Mouse (Mus musculus): ENCODE measurements at regions not wholly inside any gene's neighbourhood (a gene's known extent, or its start where the extent isn't known, plus 50 kb on each side); places are given as distances from the start of the nearest gene placed in this dataset.
"Not testable (repeated sequence)": the region's sequence is repeated elsewhere in the genome, so short reads cannot be mapped to it uniquely, and the experiment has no call there.

DNA sequence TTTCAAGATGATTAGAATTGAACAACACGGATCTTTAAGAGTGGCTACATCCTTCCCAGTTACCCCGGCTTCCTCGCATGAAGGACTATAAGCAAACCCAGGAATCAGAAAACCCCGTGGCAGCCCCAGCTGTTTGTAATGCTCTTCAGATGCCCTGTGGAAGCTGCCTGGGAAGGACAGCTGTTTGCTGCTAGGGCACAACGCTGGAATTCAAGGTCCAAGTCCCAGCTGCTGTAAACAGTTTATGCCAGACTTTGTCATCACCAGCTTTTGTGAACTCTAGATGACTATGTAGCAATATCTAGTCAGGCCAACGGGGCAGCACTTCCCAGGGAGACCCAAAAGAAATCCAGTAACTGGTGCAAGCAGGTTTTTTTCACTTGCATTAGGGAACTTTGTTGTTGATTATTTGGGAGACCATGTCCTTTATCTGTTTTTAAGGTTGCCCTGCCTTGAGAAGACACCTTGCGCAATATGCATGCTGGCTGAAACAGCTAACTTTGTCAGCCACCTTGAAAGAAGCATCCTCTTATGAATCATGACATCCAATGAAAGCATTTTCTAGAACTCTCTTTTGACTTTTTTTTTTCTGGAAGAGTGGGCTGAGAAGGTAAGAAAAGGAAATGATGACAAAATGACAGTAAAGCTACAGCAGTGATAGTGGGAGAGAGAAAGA is 481.5 kb upstream of the Dab2 start:
- TF ChIP-seq FLI1 (IDR thresholded peaks at IDR 0.05; ENCODE audit: low read length) (no peak), GATA1 (IDR thresholded peaks at IDR 0.05; ENCODE audit: borderline replicate concordance, low read length) (no peak)
- no peak overlapping the region for H3K4me3 ChIP-seq (replicated peaks)
- no peaks in the 10 kb centered on the region for H3K36me3 ChIP-seq (replicated peaks; ENCODE audit: low read length)
- H3K9me3 ChIP-seq = no peaks in the 10 kb centered on the region
- no peaks in the 10 kb centered on the region for H3K4me1 ChIP-seq
- H3K27me3 ChIP-seq (replicated peaks) = no peaks in the 10 kb centered on the region

DNA sequence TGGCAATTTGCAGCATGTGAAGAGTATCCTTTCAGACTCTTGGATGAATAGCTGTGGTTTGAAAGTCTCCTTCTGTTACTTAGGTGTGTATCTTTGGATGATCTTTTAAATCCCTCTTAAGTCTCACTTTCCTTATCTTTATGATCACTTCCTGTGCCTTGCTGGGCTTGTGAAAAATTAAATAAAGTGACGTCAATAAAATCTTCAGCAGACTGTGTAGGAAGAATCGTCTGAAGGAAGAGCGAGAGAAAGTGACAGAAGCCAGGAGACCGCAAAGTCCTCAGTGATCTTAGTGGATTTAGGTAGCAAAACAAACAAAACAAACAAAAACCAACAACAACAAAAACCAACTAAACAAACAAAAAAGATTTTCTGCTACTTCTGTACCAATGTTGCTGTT is 459.6 kb upstream of the Dab2 start:
- Histone ChIP-seq H3K27me3 (replicated peaks) (no peaks in the 10 kb centered on the region), H3K4me1 (no peaks in the 10 kb centered on the region), H3K36me3 (replicated peaks; ENCODE audit: low read length) (no peaks in the 10 kb centered on the region), H3K9me3 (no peaks in the 10 kb centered on the region), H3K4me3 (replicated peaks) (no peak overlapping the region)
- TF ChIP-seq GATA1 (IDR thresholded peaks at IDR 0.05; ENCODE audit: borderline replicate concordance, low read length) (no peak), FLI1 (IDR thresholded peaks at IDR 0.05; ENCODE audit: low read length) (no peak)

DNA sequence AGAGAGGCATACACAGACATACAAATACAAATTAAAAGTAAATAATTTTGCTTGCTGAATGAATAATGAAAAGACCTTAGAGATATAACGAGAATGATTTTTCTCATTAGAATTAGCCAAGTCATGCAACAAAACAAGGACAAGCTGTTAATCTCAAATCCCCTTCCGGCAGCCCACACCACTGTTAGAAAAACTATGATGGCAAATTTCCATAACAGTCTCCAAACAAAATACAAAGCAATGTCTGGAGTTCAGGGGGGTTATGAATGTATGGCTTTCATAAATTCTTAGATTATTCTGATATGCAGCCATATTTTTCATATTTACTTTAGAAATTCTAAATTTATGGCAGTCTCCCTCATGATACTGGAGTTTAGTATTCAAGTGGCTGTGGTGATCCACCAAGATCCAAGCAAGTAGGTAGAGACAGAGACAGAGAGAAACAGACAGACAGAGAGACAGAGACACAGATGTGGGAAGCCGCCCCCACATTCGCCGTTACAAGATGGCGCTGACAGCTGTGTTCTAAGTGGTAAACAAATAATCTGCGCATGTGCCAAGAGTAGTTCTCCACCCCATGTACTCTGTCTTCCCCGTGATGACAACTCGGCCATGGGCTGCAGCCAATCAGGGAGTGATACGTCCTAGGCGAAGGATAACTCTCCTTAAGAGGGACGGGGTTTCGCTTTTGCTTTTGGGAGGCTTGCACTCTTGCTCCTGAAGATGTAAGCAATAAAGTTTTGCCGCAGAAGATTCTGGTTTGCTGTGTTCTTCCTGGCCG is 458.0 kb upstream of the Dab2 start:
- not testable (repeated sequence) for H3K27me3 ChIP-seq (replicated peaks); H3K9me3 ChIP-seq; H3K36me3 ChIP-seq (replicated peaks; ENCODE audit: low read length); H3K4me1 ChIP-seq; H3K4me3 ChIP-seq (replicated peaks)

DNA sequence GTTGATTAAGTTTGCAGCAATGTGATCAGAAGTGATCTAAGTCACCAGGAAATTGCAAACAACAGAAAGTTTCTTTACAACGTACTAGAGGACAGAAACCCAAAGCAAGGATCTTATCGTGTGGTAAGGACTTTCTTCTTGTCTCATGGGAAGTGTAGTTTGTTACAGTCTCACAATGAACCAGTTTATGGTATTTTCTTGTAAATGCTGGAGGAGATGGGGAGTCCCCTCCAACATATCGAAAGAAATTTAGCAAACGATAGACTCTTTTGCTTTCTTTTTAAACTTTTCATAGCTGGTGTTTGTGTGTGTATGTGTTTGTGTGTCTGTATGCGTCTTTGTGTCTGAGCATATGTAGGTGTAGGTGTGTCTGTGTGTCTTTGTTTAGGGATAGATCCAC is 453.0 kb upstream of the Dab2 start:
- TF ChIP-seq GATA1 (IDR thresholded peaks at IDR 0.05; ENCODE audit: borderline replicate concordance, low read length) (no peak), FLI1 (IDR thresholded peaks at IDR 0.05; ENCODE audit: low read length) (no peak)
- no peaks in the 10 kb centered on the region for H3K27me3 ChIP-seq (replicated peaks)
- no peak overlapping the region for H3K4me3 ChIP-seq (replicated peaks)

GRCm38 (mm10) chr15:5847413-5848100 is 452.0 kb upstream of the Dab2 start:
- Histone ChIP-seq H3K27me3 (replicated peaks) (no peaks in the 10 kb centered on the region), H3K36me3 (replicated peaks; ENCODE audit: low read length) (no peaks in the 10 kb centered on the region), H3K9me3 (no peaks in the 10 kb centered on the region), H3K4me3 (replicated peaks) (no peak overlapping the region), H3K4me1 (no peaks in the 10 kb centered on the region)
- no peak for TF ChIP-seq GATA1 (IDR thresholded peaks at IDR 0.05; ENCODE audit: borderline replicate concordance, low read length)
- no peak for TF ChIP-seq FLI1 (IDR thresholded peaks at IDR 0.05; ENCODE audit: low read length)

More for the DNA sequence above, 453.0 kb upstream of the Dab2 start:
- Histone ChIP-seq H3K9me3 (no peaks in the 10 kb centered on the region), H3K4me1 (no peaks in the 10 kb centered on the region), H3K36me3 (replicated peaks; ENCODE audit: low read length) (no peaks in the 10 kb centered on the region)

- Histone ChIP-seq H3K36me3 (replicated peaks; ENCODE audit: low read length) (no peaks in the 10 kb centered on the region), H3K4me1 (no peaks in the 10 kb centered on the region), H3K9me3 (no peaks in the 10 kb centered on the region), H3K4me3 (replicated peaks) (no peak overlapping the region), H3K27me3 (replicated peaks) (no peaks in the 10 kb centered on the region)
- TF ChIP-seq GATA1 (IDR thresholded peaks at IDR 0.05; ENCODE audit: borderline replicate concordance, low read length) (no peak), FLI1 (IDR thresholded peaks at IDR 0.05; ENCODE audit: low read length) (no peak)
These were observed 447.1 kb upstream of the Dab2 start for GRCm38 (mm10) chr15:5852523-5852922.

DNA sequence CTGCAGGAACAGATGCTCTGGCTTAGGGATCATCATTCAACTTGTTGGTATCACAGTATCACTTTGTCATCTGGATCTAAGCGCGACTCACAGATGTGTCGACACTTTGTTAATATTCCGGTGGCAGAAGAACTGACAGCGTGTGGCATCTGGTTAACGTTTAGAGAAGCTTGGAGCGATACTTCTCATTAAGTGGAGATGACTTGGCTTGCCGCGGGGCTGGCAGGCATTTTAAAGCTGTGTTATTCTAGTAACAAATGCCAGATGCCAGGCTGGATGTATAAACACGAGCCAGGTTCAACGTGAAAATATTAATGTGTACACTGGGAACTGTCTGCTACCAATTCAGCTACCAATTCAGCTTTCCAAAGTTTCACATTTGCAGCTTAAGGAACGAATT is 430.3 kb upstream of the Dab2 start:
- Histone ChIP-seq H3K4me3 (replicated peaks) (no peak overlapping the region), H3K9me3 (no peaks in the 10 kb centered on the region), H3K36me3 (replicated peaks; ENCODE audit: low read length) (no peaks in the 10 kb centered on the region), H3K27me3 (replicated peaks) (no peaks in the 10 kb centered on the region), H3K4me1 (no peaks in the 10 kb centered on the region)
- no peak for TF ChIP-seq FLI1 (IDR thresholded peaks at IDR 0.05; ENCODE audit: low read length)
- no peak for TF ChIP-seq GATA1 (IDR thresholded peaks at IDR 0.05; ENCODE audit: borderline replicate concordance, low read length)

- H3K4me1 ChIP-seq = no peaks in the 10 kb centered on the region
- no peaks in the 10 kb centered on the region for H3K36me3 ChIP-seq (replicated peaks; ENCODE audit: low read length)
- H3K9me3 ChIP-seq = no peaks in the 10 kb centered on the region
- H3K4me3 ChIP-seq (replicated peaks) = no peak overlapping the region
- TF ChIP-seq FLI1 (IDR thresholded peaks at IDR 0.05; ENCODE audit: low read length) (no peak), GATA1 (IDR thresholded peaks at IDR 0.05; ENCODE audit: borderline replicate concordance, low read length) (no peak)
- H3K27me3 ChIP-seq (replicated peaks) = no peaks in the 10 kb centered on the region
These were observed 429.7 kb upstream of the Dab2 start for GRCm38 (mm10) chr15:5869866-5870265.

DNA sequence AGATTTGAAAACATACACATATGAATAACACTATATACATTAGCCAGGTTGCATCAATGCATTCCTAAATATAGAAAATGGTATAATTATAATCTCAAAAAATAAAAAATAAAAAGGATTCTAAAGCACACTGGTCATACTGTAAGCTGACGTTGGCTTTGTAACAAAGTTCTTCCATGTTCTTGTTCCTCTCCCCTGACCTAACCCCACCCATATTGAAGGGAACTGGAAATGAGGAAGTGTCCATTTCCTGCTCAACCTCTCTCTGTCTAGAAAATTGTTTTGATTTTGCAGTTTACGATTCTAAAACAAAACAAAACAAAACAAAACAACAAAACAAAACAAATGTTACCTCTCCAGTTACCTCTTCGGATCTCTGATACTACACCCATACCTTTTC is 427.5 kb upstream of the Dab2 start:
- Histone ChIP-seq H3K36me3 (replicated peaks; ENCODE audit: low read length) (no peaks in the 10 kb centered on the region), H3K4me1 (no peaks in the 10 kb centered on the region), H3K9me3 (no peaks in the 10 kb centered on the region), H3K27me3 (replicated peaks) (no peaks in the 10 kb centered on the region), H3K4me3 (replicated peaks) (no peak overlapping the region)
- TF ChIP-seq FLI1 (IDR thresholded peaks at IDR 0.05; ENCODE audit: low read length) (no peak), GATA1 (IDR thresholded peaks at IDR 0.05; ENCODE audit: borderline replicate concordance, low read length) (no peak)

DNA sequence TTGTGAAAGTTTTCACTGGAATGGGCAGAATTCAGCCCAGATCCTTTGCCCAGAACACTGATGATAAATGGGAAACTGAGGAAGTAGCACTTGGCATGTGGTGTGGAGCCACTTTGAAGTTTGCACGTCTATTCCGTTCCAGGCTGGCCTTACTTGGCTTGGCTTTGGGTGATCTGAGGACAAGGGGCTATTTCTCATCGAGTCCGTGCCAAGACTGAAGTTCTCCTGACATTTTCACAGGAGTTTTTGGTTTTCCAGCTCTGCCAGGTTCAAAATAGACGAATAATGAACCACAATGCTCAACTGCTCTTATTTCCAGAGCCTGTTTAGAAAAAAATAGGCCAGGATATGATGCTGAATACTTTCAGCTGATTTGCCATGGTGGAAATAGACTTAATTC is 421.8 kb upstream of the Dab2 start:
- H3K36me3 ChIP-seq (replicated peaks; ENCODE audit: low read length) = no peaks in the 10 kb centered on the region
- H3K4me1 ChIP-seq = no peaks in the 10 kb centered on the region
- H3K27me3 ChIP-seq (replicated peaks) = no peaks in the 10 kb centered on the region
- no peak for TF ChIP-seq FLI1 (IDR thresholded peaks at IDR 0.05; ENCODE audit: low read length)
- no peak for TF ChIP-seq GATA1 (IDR thresholded peaks at IDR 0.05; ENCODE audit: borderline replicate concordance, low read length)
- H3K9me3 ChIP-seq = no peaks in the 10 kb centered on the region
- H3K4me3 ChIP-seq (replicated peaks) = no peak overlapping the region

Measured in megakaryocyte, embryonic 14.5 days (primary cell).